Mouse (Mus musculus): Measurements from ENCODE around the gene Zcchc10.

- TF ChIP-seq CTCF (IDR thresholded peaks at IDR 0.05; ENCODE audit: insufficient read depth, low read length) (no peak), POLR2A (IDR thresholded peaks at IDR 0.05; ENCODE audit: borderline replicate concordance, extremely low read depth, low read depth, low read length) (no peak)
Observed at GRCm38 (mm10) chr11:53331121-53331520, 6.6 kb downstream of the Zcchc10 start.
